Mouse (Mus musculus) cerebellum, postnatal 4 days (tissue): Measurements from ENCODE around the gene Wdr49.
"Not testable (repeated sequence)": the region's sequence is repeated elsewhere in the genome, so short reads cannot be mapped to it uniquely, and the experiment has no call there.

ENCODE experiments used
- DNase-seq, 2 experiments: peaks; one replicate each; pipeline ENCODE4 v3.0.0; 2022; ENCODE audit warnings: low spot score in 2 of 2, mixed read lengths in 1 of 2

The Wdr49 gene

GRCm38 (mm10) chr3:75301072-75301471 is 180.9 kb downstream of the Wdr49 start:
- no peak for DNase-seq

GRCm38 (mm10) chr3:75299464-75299863 is 182.5 kb downstream of the Wdr49 start:
- DNase-seq: not testable (repeated sequence)

GRCm38 (mm10) chr3:75297758-75298111 is 184.2 kb downstream of the Wdr49 start:
- no peak for DNase-seq

GRCm38 (mm10) chr3:75297026-75297757 is 184.8 kb downstream of the Wdr49 start:
- DNase-seq: no peak

- no peak for DNase-seq
Measured at GRCm38 (mm10) chr3:75293243-75293642, 188.7 kb downstream of the Wdr49 start.

GRCm38 (mm10) chr3:75277455-75277854 is 204.5 kb downstream of the Wdr49 start:
- no peak for DNase-seq

- no peak for DNase-seq
Measured at GRCm38 (mm10) chr3:75276522-75276921, 205.4 kb downstream of the Wdr49 start.

GRCm38 (mm10) chr3:75275127-75275526 is 206.8 kb downstream of the Wdr49 start:
- DNase-seq: no peak

- no peak for DNase-seq
Measured at GRCm38 (mm10) chr3:75269978-75270377, 212.0 kb downstream of the Wdr49 start, which contains the start of gene Serpini2. Gene Serpini2 (minus strand): TSS chr3:75270078.

GRCm38 (mm10) chr3:75259356-75259755 is 222.6 kb downstream of the Wdr49 start:
- no peak for DNase-seq
